Mouse (Mus musculus) heart, adult 2 months (tissue): ENCODE results near the gene Gak.

Source experiments
- CTCF ChIP-seq: fragments of 200-600 bp; IDR thresholded peaks from 2 replicates; pipeline ENCODE4 v1.8.1; 2022; ENCODE audit warnings: antibody characterized with exemption, mild to moderate bottlenecking, moderate library complexity
- EP300 ChIP-seq: fragments of 200-500 bp; IDR thresholded peaks from 2 replicates; pipeline ENCODE4 v1.6.1; 2011; ENCODE audit warnings: low read depth, low read length, control low read depth; ENCODE audit not compliant: insufficient read depth
- POLR2A ChIP-seq: fragments of 200-500 bp; IDR thresholded peaks from 2 replicates; pipeline ENCODE4 v1.6.1; 2011; ENCODE audit warnings: mild to moderate bottlenecking, low read depth, low read length, control low read depth; ENCODE audit not compliant: insufficient read depth

DNA sequence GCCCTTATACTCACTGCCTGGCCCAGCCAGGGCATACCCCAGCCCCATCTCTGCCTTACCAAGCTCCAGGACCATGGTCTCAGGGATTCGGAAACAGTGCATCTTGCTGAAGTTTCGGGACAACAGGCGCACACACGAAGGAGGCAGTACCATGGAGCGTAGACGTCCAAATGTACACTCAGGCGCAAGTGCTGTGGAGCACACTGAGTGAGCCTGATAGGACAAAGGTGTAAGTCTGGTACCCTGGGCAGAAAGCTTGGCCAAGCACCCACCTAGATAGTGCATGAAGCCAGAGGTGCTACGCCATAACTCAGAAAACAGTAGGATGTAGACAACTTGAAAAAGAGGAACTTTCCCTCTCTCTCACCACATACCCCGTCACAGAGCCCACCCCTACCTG is 25.8 kb upstream of the Gak start:
- TF ChIP-seq EP300 (no peak), CTCF (no peak), POLR2A (no peak)
